In the genomic region with DNA sequence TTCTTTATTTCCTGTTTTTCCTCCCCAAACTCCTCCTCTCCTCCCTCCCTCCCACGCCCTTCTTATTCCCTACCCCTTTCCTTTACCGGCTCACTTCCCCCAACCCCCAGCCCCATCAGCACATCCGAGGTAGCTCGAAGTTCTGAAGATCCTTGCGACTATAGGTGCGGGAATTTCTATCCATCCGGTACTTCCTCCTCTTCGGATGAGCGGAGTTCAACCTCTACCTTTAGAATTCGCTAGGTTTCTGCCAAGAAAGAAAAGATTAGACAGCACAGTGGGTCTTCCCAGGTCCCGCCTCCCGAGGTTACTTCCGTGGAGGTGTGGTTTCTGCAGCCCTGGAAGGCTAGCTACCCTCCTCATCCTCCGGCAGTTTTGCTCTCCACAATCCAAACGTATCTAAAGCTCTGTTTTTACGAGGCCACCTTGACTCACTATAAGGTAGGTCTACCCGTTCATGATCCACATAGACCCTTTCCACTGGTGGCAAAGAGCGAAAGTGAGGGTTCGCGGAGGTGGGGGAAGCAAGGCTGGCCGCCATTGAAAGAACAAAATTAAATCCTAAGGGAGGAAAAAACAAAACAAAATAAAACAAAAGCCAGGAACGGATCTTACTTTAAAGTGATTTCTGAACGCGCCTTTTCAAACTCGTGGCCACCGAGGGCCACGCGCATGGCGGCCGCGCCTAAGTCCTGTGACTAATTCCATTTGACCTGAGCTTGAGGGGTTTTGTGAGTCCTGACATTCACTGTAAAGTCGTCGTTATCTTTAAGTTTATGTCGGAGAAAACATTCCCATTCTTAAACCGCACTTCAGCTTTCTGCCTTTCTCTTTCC, we compare ENCODE assay signal across 13 mouse cellular contexts. TPM values are rescaled to one million over a fixed set of nuclear protein-coding genes. Genes with fewer than 3 reads are reported as not detected.
DNase-seq lines count a peak whose midpoint lies in the region; ATAC-seq and TF ChIP-seq lines count a peak whose summit lies in the region.
"Had no signal": no experiment of that assay in that cellular context is flagged by ENCODE, and none has a peak within 500 bp of the region (broad histone marks: within the 10 kb centered on the region; RNA-seq: fewer than 3 reads in every experiment).

No protein-coding gene starts in this region.

- ATAC-seq in heart, embryonic 11.5 days (replicated peaks; ENCODE audit: insufficient number of reproducible peaks, low FRiP score, low TSS enrichment) = no peak
- ATAC-seq in lung, postnatal 0 days = no peak
- ATAC-seq in forebrain, embryonic 14.5 days = no peak
- no peak for ATAC-seq in midbrain, embryonic 13.5 days
- ATAC-seq in erythroid progenitor cell, adult 5-6 weeks (replicated peaks; ENCODE audit: low FRiP score, poor library complexity, severe bottlenecking) = no peak

- no peaks in the 10 kb centered on the region for H3K36me3 ChIP-seq in heart, embryonic 11.5 days (ENCODE audit: control insufficient read depth, insufficient read depth, low read length)
- no peaks in the 10 kb centered on the region for H3K36me3 ChIP-seq in lung, postnatal 0 days (ENCODE audit: insufficient read depth, low read length)
- no peaks in the 10 kb centered on the region for H3K36me3 ChIP-seq in forebrain, embryonic 14.5 days (ENCODE audit: control insufficient read depth, insufficient read depth, low read length)
- H3K36me3 ChIP-seq in midbrain, embryonic 13.5 days = no peaks in the 10 kb centered on the region

- no peak for TF ChIP-seq EP300 in lung, postnatal 0 days (IDR thresholded peaks at IDR 0.05)

- H3K4me1 ChIP-seq in heart, embryonic 11.5 days (ENCODE audit: control insufficient read depth, insufficient read depth, low read length) = peaks cover 3% of the 10 kb centered on the region; the same call in 1 of the 2 replicates
- H3K4me1 ChIP-seq in lung, postnatal 0 days (ENCODE audit: insufficient read depth, low read depth, low read length) = peaks cover 11% of the 10 kb centered on the region; the same call in 1 of the 2 replicates
- H3K4me1 ChIP-seq in forebrain, embryonic 14.5 days (ENCODE audit: control insufficient read depth, insufficient read depth, low read length) = peaks cover 18% of the 10 kb centered on the region
- H3K4me1 ChIP-seq in midbrain, embryonic 13.5 days (replicated peaks) = peaks cover 68% of the 10 kb centered on the region

- no peak overlapping the region for H3K9ac ChIP-seq in heart, embryonic 11.5 days (ENCODE audit: low read depth, low read length)
- H3K9ac ChIP-seq in lung, postnatal 0 days (replicated peaks; ENCODE audit: low read depth) = no peak overlapping the region
- H3K9ac ChIP-seq in forebrain, embryonic 14.5 days (ENCODE audit: low read length) = no peak overlapping the region
- H3K9ac ChIP-seq in midbrain, embryonic 13.5 days (replicated peaks) = no peak overlapping the region

- TF ChIP-seq CTCF in lung, postnatal 0 days (IDR thresholded peaks at IDR 0.05) = no peak

- H3K9me3 ChIP-seq in heart, embryonic 11.5 days (replicated peaks; ENCODE audit: control insufficient read depth, low read length) = no peaks in the 10 kb centered on the region
- H3K9me3 ChIP-seq in lung, postnatal 0 days (ENCODE audit: low read length) = no peaks in the 10 kb centered on the region
- H3K9me3 ChIP-seq in forebrain, embryonic 14.5 days (replicated peaks; ENCODE audit: control insufficient read depth, low read length) = no peaks in the 10 kb centered on the region
- H3K9me3 ChIP-seq in midbrain, embryonic 13.5 days = no peaks in the 10 kb centered on the region

- H3K4me2 ChIP-seq in heart, embryonic 11.5 days = peak overlapping the region; percentile 27
- H3K4me2 ChIP-seq in lung, postnatal 0 days (replicated peaks; ENCODE audit: low read depth, low read length) = peak overlapping the region; percentile 33
- no peak overlapping the region for H3K4me2 ChIP-seq in forebrain, embryonic 14.5 days (ENCODE audit: low read length)
- peak overlapping the region; percentile 35 for H3K4me2 ChIP-seq in midbrain, embryonic 13.5 days (replicated peaks)

- 1% methylated on average over 35 of the region's 35 CpGs for WGBS in heart, embryonic 11.5 days (ENCODE audit: insufficient replicate concordance)
- WGBS in lung, postnatal 0 days = 3% methylated on average over 35 of the region's 35 CpGs
- 1% methylated on average over 35 of the region's 35 CpGs for WGBS in forebrain, embryonic 14.5 days
- WGBS in midbrain, embryonic 13.5 days = under 1% methylated on average over 35 of the region's 35 CpGs

- H3K27ac ChIP-seq in heart, embryonic 11.5 days (ENCODE audit: low read depth, low read length) = no peak overlapping the region
- no peak overlapping the region for H3K27ac ChIP-seq in lung, postnatal 0 days (ENCODE audit: low read length)
- H3K27ac ChIP-seq in forebrain, embryonic 14.5 days (ENCODE audit: low read depth, low read length) = no peak overlapping the region
- no peak overlapping the region for H3K27ac ChIP-seq in midbrain, embryonic 13.5 days

- H3K4me3 ChIP-seq in heart, embryonic 11.5 days (ENCODE audit: low read depth, low read length) = peak overlapping the region; percentile 25
- peak overlapping the region; percentile 12; the same call in 1 of the 2 replicates for H3K4me3 ChIP-seq in lung, postnatal 0 days (ENCODE audit: low read depth, low read length)
- no peak overlapping the region for H3K4me3 ChIP-seq in forebrain, embryonic 14.5 days (ENCODE audit: low read depth, low read length)
- H3K4me3 ChIP-seq in midbrain, embryonic 13.5 days (replicated peaks) = peak overlapping the region; percentile 25

- no peak for DNase-seq in heart, adult 9 months (ENCODE audit: low spot score in 2 of 2)
- no peak for DNase-seq in lung, postnatal 0 days (ENCODE audit: low spot score)
- DNase-seq in lung, adult 18-20 months = no peak
- DNase-seq in forebrain, embryonic 14.5 days (ENCODE audit: low spot score) = peak; percentile 2
- no peak for DNase-seq in right cerebral cortex, postnatal 25 days
- DNase-seq: B cell, adult 2 months; lung, postnatal 4 days; thymus, adult 18-20 months had no signal

- H3K27me3 ChIP-seq in heart, embryonic 11.5 days (ENCODE audit: control insufficient read depth, insufficient read depth, low read length) = peaks cover 78% of the 10 kb centered on the region
- H3K27me3 ChIP-seq in lung, postnatal 0 days (replicated peaks; ENCODE audit: insufficient read depth, low read length) = peaks cover 46% of the 10 kb centered on the region
- peaks cover 68% of the 10 kb centered on the region for H3K27me3 ChIP-seq in forebrain, embryonic 14.5 days (replicated peaks; ENCODE audit: control insufficient read depth, insufficient read depth, low read length)
- H3K27me3 ChIP-seq in midbrain, embryonic 13.5 days = peaks cover 88% of the 10 kb centered on the region

RNA-seq across cellular contexts. Expression of a gene that starts 2.5 kb away (rescaled TPM):
- polyA plus RNA-seq in heart, embryonic 11.5 days (2014; fragmentation: Nextera tagmentation; extraction: Ambion mirVana) = not detected in 2 replicates
- not detected in 2 replicates for polyA plus RNA-seq in lung, postnatal 0 days (2015; fragmentation: Nextera tagmentation; extraction: Ambion mirVana)
- 3.2 and 3.8 TPM in 2 replicates for polyA plus RNA-seq in forebrain, embryonic 14.5 days (2014; fragmentation: Nextera tagmentation; extraction: Ambion mirVana)
- polyA plus RNA-seq in midbrain, embryonic 13.5 days (2015; fragmentation: Nextera tagmentation; extraction: Ambion mirVana) = 78.5 and 84.6 TPM in 2 replicates
- total RNA-seq in erythroid progenitor cell, adult 5-6 weeks (2015; ENCODE audit: low replicate concordance) = not detected in 2 replicates
- total RNA-seq in erythroid progenitor cell, adult 5-6 weeks (2017; ENCODE audit: low replicate concordance) = not detected in 2 replicates
- total RNA-seq: heart, postnatal 25 days; layer of hippocampus, adult 8-10 months had no signal

Comparison
In these comparisons a context has a peak if more than half of its experiments do, and no peak if none do; other contexts are left out.
1. RNA of a gene that starts 2.5 kb away (polyA plus RNA-seq): 78.5 to 84.6 TPM in midbrain, embryonic 13.5 days; 3.2 to 3.8 TPM in forebrain, embryonic 14.5 days, not detected in heart, embryonic 11.5 days and not detected in lung, postnatal 0 days; every median in the first group is over 10 times any median in the second.